Mouse (Mus musculus): ENCODE measurements around the gene Parvb.

GRCm38 (mm10) chr15:84217969-84218782 is 13.7 kb upstream of the Parvb start:
- TF ChIP-seq EP300 (IDR thresholded peaks at IDR 0.05; ENCODE audit: low read depth) (no peak), CTCF (IDR thresholded peaks at IDR 0.05; ENCODE audit: low read depth) (no peak)
